Mouse (Mus musculus): ENCODE results near the gene Dnaic2.

Dnaic2 gene

DNA sequence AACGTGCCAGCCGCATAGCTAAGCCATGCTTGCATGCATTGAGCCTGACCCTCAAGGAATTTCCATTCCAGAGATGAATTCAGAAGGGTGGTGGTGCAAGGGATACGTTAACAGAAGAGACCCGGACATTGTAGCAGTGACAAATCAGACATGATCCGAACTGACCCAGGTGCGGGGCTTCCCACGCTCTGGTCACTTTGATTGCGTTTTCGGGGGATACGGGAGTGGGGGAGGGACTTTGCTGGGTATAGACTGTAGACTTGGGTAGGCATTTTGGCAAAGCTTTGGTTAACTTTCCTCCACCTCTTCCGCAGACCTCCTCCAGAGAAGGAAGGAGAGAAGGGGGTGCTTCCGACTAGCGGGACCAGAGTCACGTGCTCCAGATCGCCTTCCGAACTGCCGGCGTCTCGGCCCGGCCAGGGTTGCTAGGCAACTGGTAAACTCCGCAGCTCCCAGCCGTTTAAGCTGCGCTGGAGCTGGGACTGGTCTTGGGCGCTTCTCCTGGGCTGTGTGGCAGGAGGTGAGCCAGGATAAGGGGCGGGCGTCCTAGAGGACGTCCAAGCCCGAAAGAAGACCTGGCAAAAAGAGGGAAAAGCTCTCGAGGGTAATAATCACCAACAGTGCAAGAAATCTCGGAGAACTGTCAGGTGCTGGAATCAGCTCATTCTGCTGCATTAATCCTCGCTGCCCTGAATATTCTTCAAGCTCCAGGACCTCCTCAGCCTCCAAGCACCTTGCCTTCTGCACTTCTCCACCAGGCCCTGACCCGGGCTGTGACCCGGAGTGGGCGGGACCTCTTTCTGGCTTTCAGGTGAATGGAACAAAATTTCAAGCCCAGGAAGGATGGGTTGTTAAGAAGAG lies at the start of gene Dnaic2:
TSS of gene Dnaic2 (plus strand) at position 444 of the 861 bp plus-strand sequence.
- no peak for DNase-seq (ENCODE audit: low spot score)

DNA sequence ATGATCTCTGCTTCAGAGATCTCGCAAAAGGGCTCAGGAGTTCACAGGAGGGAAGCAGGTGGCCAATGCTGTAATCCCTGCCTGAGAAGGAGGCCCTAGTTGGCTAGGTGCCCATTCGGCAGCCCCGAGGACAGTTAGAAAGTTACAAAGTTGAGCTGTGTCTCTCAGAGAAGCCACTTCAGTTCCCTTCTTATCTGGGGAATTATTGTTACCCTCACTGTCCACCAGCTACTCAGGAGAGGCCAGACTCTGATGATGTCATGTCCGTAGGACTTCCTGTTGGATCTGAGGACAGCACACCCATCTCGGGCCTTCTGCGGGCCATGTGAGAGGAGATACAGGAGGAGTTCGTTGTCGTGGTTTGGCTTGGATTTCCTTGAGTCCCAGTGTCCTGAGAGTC lies 47.6 kb upstream of the Dnaic2 start:
- no peak for DNase-seq (ENCODE audit: low spot score)

DNA sequence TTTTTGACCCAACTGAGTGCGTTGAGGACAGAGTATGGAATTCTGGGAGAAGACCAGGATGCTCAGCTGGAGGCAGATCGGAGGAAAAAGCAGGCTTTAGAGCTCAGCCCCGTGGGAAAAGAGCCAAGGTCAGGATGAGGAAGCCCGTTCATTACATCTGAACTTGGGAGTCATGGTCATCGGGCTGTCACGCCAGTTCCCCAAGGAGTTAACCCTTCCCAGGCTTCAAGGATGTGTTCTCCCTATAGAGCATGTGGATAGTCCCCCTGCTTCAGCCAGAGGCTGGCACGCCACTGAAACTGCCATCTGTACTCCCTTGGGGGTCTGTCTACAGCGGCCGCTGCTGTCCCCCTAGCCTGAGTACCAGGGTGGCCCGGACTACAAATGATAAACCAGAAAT lies 46.9 kb upstream of the Dnaic2 start:
- no peak for DNase-seq (ENCODE audit: low spot score)

DNA sequence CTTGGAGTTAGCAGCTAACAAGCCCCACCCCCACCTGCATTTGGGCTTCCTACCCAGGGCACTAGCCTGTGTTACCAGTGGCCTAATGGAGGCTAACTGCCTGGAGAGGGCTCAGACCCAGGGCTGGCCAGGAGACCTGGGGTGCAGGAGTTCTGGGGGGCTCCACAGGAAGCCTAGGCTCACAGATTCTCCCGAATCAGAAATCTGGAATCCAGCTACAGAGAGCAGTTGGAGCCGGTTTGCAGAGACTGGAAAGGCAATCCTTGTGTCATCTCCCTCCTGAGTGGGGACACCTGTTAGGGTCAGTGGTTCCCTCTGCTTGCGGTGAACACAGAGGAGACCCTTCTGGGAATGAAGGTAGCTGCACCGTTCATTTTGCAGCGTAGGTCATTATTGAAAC lies 46.2 kb upstream of the Dnaic2 start:
- no peak for DNase-seq (ENCODE audit: low spot score)

DNA sequence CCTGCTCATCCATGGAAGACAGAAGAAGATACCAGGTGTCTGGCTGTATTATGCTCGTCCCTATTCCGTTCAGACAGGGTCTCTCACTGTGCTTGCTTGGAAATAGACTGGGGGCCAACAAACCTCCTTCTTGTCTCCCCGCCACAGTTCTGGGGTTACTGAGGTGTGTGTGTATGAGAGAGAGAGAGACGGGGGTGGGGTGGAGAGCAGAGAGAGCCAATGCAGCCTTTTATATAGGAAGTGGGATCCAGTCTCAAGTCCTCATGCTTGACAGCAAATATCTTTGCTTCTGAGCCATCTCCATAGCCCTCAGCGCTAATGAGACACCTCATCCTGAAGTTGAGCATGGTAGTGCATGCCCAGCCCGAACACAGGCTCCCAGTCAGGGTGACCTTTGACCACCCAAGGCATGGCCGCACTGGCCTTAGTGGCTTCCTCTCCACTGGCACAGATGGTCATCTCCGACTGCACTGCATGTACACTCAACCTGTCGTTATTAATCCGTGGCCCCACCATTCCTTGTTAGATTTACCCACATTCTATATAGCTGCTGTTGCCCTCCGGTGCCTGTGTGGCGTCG lies 44.8 kb upstream of the Dnaic2 start:
- no peak for DNase-seq (ENCODE audit: low spot score)

DNA sequence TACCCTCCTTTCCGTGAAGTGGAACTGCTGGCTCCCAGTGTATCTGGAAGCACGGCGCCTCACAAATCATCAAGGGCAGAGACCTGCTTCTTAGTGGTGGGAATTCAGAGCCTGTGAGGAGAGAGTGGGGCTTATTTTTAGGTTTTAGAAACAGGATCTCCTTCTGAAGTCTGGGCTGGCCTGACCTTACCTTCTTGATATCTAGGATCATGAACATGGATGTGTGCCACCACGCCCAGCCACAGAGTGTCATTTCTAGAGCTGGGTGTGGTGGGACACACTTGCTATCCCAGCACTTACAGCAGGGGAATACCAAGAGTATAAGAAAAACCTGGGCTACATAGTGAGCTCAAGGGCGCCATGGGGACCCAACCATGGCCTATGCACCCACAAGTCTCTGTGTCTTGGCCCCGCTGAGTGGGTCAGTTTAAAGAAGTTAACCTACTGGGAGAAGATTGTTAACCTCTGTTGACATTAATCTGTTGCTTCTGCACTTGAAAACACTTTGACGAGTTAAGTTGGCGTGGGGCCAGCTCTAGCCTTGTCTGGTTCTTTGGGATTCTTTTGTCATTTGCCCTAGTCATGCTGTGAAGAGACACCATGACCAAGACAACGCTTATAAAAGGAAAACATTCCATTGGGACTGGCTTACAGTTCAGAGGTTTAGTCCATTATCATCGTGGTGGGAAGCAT lies 44.0 kb upstream of the Dnaic2 start:
- DNase-seq (ENCODE audit: low spot score), result no peak

DNA sequence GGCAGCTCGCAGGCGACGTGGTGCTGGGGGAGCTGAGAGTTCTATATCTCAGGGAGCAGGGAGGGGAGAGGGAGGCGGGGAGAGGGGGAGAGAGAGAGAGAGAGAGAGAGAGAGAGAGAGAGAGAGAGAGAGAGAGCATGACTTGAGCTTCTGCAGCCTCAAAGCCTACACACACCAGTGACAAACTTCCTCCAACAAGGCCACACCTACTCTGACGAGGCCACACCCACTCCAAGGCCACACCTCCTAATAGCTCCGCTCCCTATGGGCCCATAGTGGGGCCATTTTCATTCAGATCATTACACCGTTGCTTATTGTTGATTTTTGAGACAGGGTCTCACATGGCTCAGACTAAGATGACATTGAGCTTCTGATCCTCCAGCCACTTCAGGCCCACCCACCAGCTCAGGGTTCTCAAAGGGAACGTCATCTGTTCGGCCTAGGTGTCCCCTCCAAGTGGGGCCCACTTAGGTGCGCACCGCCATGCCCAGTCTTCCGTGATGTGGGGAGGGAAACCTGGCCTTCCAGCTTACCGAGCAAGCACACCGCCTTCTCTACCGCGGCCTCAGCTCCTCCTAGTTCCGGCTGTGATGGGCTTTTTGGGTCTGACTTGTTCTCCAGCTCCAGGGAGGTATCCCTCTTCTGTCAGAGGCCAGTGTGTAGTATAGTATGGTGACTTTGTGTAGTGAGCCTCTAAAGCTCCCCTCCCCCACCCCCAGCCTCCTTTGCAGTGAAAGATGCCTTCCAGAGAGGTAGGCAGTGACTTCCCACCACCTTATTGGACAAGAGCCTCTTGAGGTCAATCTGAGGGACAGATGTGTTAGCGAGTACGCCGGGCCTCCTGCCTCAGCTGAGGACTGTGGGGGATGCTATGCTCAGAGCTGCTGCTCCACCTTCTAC lies 43.2 kb upstream of the Dnaic2 start:
- DNase-seq (ENCODE audit: low spot score), result no peak

DNA sequence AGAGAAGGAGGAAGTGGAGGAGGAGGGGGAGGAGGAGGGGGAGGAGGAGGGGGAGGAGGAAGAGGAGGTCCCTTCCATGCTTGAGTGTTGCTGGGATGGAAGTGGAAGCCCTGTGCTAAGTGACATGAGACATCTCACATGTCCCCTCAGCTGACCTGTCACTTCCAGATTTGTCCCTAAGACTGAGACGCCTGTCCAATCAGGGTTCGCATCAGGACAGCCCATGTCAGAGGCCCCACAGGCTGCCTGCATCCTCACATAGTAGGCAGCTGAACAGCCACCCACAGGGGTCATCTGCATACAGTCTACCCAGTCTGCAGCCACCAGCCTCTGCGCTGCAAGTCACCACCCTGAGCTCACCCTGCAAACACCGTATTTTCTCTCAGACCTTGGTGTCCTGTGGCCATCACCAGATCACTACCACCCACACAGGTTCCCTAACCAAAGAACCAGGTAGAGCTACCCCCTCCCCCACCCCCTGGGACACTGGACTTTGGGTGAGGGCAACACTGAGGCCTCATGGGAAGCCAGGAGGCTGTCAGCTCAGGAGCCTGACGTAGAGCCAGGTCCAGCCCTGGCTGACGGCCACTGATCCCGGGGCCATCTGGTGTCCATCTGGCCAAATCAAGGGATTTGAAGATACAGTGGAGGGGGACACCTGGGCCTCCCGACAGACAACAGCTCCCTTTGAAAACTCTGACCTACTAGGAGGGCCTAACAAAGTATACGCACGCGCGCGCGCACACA lies 42.4 kb upstream of the Dnaic2 start:
- DNase-seq (ENCODE audit: low spot score), result no peak

DNA sequence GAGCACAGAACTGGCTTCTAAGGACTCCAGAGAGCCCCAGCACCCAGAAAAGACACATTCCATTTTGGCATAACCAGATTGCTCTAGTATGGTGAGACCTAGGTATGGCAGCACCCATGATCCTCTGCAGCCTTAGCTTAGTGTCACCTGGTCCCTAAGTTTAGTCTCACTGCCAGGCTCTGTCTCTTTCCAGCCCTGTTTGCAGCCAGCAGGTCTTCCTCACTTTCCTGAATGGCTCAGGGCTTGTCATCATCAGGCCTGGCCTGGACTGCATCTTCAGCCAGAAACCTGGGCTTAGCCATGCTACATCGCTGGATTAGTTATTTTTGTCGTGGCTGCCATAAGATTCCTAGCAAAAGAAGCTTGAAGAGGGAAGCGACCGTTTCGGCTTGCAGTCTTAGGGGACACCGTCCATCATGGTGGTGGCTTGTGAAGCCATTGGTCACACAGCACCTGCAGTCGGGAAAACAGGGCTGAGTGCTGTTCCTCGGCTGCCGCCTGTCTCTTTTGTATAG lies 41.6 kb upstream of the Dnaic2 start:
- DNase-seq (ENCODE audit: low spot score), result no peak

DNA sequence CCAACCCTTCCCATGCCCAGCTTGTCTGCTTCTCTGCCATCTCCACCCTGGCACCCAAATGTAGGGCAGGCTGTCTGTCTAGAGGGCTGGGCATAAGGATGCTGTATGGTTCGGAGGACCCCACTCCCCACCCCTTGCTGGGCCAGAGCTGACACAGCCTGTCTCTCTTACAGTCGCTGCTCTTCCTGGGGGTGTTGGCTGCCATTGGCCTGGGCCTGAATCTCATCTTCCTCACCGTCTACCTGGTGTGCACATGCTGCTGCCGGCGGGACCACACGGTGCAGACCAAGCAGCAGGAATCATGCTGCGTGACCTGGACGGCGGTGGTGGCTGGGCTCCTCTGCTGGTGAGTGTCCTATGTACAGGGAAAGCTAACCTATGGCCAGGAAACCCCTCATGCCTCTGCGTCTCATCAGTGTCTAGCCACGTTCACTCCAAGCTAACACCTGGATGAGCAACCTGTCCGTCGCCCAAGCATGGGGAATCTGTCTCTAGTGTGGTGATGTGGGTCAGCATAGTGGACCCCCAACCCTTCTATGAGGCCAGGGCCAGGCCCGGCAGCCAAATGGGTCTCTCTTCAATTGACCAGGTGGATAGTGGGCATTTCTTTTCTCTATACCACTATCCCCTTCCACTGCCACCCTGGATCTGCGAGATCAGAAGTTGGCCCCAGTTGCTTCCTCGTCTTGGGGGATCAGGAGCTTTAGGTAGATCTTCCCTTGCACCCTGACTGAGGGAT lies 40.8 kb upstream of the Dnaic2 start:
- no peak for DNase-seq (ENCODE audit: low spot score)

DNA sequence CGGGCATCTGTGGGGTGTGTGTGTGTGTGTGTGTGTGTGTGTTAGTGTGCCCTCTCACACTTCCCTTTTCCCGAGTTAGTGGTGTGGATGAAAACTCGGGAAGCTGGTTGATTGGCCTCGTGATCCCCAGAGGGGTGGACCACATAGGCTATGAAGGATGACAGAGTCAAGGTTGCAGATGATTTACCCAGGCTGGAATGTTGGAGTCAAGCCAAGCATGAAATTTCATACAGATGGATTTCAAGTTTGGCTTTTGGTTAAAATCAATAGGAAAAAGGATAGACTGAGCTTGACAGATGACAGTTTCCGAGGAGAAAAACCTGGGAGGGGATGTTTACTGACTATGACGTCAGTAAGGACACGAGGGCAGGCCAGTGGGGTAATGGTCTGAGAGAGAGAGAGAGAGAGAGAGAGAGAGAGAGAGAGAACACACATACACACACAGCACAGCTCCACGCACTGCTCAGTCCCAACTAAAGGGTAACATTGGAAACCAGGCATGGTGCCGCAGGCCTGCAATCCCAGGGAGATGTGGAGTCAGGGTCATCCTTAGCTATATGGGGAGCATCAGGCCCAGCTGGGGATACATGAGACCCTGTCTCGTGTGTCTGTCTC lies 39.5 kb upstream of the Dnaic2 start:
- DNase-seq (ENCODE audit: low spot score), result no peak

DNA sequence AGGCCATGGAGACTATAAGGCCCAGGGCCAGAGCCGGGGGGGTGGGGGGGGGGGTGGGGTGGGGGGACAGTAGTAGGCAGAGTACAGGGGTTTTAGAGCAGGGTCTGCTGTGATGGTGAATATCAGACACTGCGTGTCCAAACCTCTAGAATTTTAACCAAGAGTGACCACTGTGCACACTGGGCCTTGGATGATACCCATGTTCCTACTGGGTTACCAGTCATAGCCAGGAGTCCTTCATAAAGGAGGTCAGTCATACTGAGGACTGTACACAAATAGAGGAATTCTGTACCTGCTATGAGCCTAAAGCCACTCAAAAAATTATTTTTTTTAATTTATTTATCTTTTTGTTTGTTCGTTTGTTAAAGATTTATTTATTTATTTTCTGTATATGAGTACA lies 38.5 kb upstream of the Dnaic2 start:
- no peak for DNase-seq (ENCODE audit: low spot score)

DNA sequence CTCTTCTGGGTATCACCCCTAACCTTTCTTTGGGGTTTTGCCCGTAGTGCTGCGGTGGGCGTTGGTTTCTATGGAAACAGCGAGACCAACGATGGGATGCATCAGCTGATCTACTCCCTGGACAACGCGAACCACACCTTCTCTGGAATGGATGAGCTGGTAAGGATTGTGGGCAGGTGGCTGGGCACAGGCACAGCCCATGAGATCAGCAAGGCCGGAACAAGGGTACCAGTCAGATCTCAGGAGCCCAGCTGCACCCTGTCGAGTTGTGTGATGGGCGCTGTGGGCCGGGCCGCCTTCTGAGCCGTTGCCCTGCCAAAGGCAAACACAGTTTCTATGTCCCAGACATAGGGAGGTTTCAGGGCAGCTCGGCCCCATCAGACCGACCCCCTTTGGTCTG lies 37.0 kb upstream of the Dnaic2 start:
- no peak for DNase-seq (ENCODE audit: low spot score)

DNA sequence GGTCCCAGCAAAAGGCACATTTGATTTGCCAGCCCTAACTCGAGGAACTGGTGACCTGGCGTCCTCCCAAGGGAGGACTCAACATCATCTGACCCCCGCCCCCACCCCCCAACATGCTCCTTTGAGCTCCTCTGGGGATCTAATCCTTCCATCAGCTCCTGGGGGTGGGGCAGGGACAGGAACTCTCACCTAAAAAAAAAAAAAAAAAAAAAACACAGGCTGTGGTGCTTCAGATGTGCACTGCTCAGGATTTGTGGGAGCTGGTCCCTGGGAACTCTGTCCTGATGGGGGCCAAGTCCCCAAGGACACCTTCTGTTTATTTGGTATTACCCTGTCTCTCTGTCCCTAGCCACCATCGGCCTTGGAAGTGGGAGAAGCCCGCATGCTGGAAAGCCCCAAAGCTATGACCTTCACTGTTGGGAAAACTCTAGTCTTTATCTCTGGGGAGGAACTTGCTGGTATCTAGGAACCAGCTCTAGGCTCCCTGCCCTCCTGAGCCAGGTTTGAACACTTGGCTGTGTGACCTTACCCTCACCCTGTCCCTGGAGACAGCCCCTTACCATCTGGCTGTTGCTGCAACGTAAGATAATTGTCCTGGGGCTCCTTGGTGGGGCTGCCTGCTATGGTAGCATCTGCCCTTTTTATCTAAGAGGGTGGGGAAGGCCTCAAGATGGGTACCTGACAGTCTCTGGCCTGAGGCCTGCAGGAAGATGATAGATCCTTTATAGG lies 35.6 kb upstream of the Dnaic2 start:
- no peak for DNase-seq (ENCODE audit: low spot score)

DNA sequence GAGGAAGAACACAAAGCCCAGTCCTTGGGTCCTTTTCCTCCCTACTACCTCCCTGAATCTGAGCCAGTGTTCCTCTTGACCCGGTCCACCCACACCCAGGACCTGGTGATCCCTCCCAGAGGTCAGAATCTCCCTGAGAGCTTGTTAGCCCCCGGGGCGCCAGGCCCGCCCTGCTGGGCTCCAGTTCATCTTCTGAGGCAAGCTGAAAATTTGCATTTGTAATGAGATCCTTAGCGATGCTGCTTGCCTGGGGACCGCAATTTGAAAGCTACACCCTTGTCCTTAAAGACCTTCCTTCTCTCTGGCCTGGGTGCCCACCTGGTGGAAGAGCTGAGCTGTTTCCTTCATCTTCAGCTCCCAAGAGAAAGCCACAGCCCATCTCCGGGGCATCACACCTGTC lies 34.6 kb upstream of the Dnaic2 start:
- no peak for DNase-seq (ENCODE audit: low spot score)

DNA sequence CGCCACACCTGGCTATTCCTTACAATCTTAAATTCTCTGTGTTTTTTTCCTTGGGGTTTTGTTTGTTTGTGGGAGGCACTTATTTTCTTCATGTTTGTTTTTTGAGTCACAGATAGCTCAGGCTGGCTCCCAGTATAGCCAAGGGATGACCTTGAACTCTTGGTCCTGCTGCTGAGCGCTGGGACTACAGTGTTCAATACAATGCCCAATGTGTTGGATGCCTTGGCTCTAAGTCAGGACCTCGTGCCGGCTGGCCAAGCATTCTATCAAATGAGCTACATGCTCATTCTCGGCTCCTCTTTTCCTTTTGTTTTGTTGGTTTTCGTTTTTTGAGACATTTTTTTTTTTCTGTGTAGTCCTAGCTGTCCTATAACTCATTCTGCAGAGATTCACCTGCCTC lies 33.8 kb upstream of the Dnaic2 start:
- no peak for DNase-seq (ENCODE audit: low spot score)

DNA sequence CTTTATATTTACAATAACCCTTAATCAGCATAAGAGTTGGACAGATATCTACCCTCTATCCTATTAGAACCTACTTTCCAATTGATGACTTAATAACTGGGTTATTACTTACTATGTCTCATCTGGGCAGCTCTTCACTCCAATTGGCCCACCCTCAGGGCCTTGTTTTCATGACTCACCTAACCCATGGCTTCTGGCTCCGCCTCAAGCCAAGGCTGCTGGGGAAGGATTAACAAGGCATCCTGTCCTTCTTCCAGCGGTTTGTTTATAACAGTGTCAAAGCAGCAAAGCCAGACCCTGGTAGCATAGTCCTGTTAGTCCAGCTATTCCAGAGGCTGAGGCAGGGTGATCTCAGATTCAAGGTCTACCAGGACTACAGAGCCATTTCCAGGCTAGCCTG lies 32.8 kb upstream of the Dnaic2 start:
- no peak for DNase-seq (ENCODE audit: low spot score)

DNA sequence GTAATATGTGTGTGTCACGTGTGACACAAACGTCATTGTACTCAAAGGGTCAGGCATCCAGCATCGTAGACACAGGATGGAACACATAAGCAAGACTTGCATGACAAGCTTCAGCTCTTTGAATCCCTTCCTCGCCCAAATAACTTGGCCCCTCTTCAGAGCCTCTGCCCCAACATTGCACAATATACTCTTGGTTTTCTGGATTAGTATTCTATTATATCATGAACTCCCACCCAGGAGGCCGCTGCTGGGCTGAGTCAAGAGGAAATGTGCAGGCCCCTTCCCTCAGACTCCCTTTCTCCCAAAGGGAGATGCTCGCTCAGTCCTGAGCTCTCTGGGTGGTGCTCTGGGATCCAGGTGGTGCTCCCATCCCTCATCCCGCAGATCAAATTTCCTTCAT lies 28.7 kb upstream of the Dnaic2 start:
- no peak for DNase-seq (ENCODE audit: low spot score)

DNA sequence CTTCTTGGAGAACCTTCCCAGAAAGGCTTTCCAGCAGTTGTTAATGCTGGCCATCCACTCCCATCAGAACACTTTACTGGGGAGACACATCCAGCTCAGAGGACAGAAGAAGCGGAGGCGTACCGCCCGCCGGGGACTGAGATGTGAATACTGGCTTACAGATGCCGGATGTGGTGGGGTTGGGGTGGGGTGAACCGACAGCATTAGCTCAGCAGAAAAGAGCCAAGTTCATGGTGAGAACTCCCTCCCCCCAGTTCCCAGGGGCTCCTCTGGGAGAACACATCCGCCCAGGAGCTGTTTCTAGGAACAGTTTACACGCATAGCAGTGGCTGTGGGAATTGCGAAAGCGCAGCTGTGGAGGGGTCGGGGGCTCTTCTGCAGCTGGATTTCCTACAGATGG lies 27.7 kb upstream of the Dnaic2 start:
- DNase-seq (ENCODE audit: low spot score), result no peak
